Mouse (Mus musculus) G1E (cell line): Measurements from ENCODE around the gene Atrip.

Source experiments
- CTCF ChIP-seq: IDR thresholded peaks from 2 replicates; pipeline ENCODE4 v1.5.1; 2012; ENCODE audit warnings: low read depth, low read length, inconsistent platforms, mixed read lengths
- GATA1 ChIP-seq: IDR thresholded peaks from 2 replicates; pipeline ENCODE4 v1.6.1; 2012; ENCODE audit warnings: borderline replicate concordance, low read length, inconsistent platforms, mixed read lengths
- POLR2AphosphoS5 ChIP-seq: IDR thresholded peaks from 2 replicates; pipeline ENCODE4 v1.6.1; 2012; ENCODE audit warnings: low read depth, low read length, inconsistent platforms; ENCODE audit not compliant: insufficient replicate concordance
- TAL1 ChIP-seq: conservative IDR thresholded peaks from 2 replicates; pipeline ENCODE4 v1.6.1; 2012; ENCODE audit warnings: low read depth, low read length, inconsistent platforms, mixed read lengths

GRCm38 (mm10) chr9:109093786-109094552 is 20.0 kb upstream of the Atrip start:
- no peak for TF ChIP-seq GATA1
- no peak for TF ChIP-seq CTCF
- TF ChIP-seq TAL1: no peak
- no peak for TF ChIP-seq POLR2AphosphoS5
